ENCODE assay signal across 29 mouse cellular contexts in genomic region chr4:150097847-150098246, GRCm38 (mm10). TPM values are rescaled to one million over a fixed set of nuclear protein-coding genes. Genes with fewer than 3 reads are reported as not detected.
"Had no signal": no experiment of that assay in that cellular context is flagged by ENCODE, and none has a peak within 500 bp of the region (broad histone marks: within the 10 kb centered on the region; RNA-seq: fewer than 3 reads in every experiment).

No protein-coding gene starts in this region.

- H3K4me2 ChIP-seq: limb, embryonic 13.5 days; liver, embryonic 12.5 days; liver, embryonic 15.5 days; midbrain, embryonic 13.5 days; neural tube, embryonic 12.5 days; neural tube, embryonic 15.5 days had no signal

- DNase-seq: kidney, adult 18-20 months; kidney, adult 9 months; kidney, postnatal 25 days; layer of hippocampus, adult 9-11 months; liver; lung, adult 18-20 months; retina, postnatal 1 day; right cerebral cortex, postnatal 25 days; spleen, adult 18-20 months; thymus, postnatal 25 days had no signal

- H3K27ac ChIP-seq: kidney, postnatal 0 days; layer of hippocampus, adult 2 months; limb, embryonic 10.5 days; limb, embryonic 13.5 days; liver, embryonic 12.5 days; liver, embryonic 15.5 days; macrophage; midbrain, embryonic 10.5 days; midbrain, embryonic 13.5 days; neural tube, embryonic 12.5 days; neural tube, embryonic 15.5 days had no signal

- H3K9ac ChIP-seq: limb, embryonic 13.5 days; liver, embryonic 12.5 days; liver, embryonic 15.5 days; midbrain, embryonic 13.5 days; neural tube, embryonic 12.5 days; neural tube, embryonic 15.5 days had no signal

- H3K9me3 ChIP-seq: limb, embryonic 10.5 days; limb, embryonic 13.5 days; liver, embryonic 12.5 days; liver, embryonic 15.5 days; midbrain, embryonic 10.5 days; midbrain, embryonic 13.5 days; neural tube, embryonic 12.5 days; neural tube, embryonic 15.5 days had no signal

- H3K36me3 ChIP-seq: limb, embryonic 10.5 days; liver, embryonic 12.5 days; liver, embryonic 15.5 days; midbrain, embryonic 10.5 days; midbrain, embryonic 13.5 days; neural tube, embryonic 12.5 days; neural tube, embryonic 15.5 days had no signal

- H3K4me3 ChIP-seq: layer of hippocampus, adult 2 months; limb, embryonic 10.5 days; limb, embryonic 13.5 days; liver, embryonic 12.5 days; liver, embryonic 15.5 days; megakaryocyte, embryonic 14.5 days; midbrain, embryonic 10.5 days; midbrain, embryonic 13.5 days; neural tube, embryonic 12.5 days; neural tube, embryonic 15.5 days had no signal

- ATAC-seq: intestine, embryonic 16.5 days; liver, embryonic 12.5 days had no signal

- H3K27me3 ChIP-seq: neural tube, embryonic 12.5 days had no signal

RNA-seq across cellular contexts. Expression of gene Slc2a7, which starts 50.9 kb away (rescaled TPM):
- total RNA-seq: layer of hippocampus, adult 2 months; layer of hippocampus, postnatal 25 days; left cerebral cortex, adult 18-20 months; left cerebral cortex, postnatal 25 days; midbrain, postnatal 0 days had no signal
- polyA plus RNA-seq: kidney, postnatal 0 days; limb, embryonic 10.5 days; limb, embryonic 13.5 days; liver, embryonic 12.5 days; lung, postnatal 0 days; macrophage; midbrain, embryonic 10.5 days; midbrain, embryonic 13.5 days; midbrain, postnatal 0 days; neural tube, embryonic 12.5 days; neural tube, embryonic 15.5 days; thymus, postnatal 0 days had no signal
